Mouse (Mus musculus): ENCODE measurements at regions not wholly inside any gene's neighbourhood (a gene's known extent, or its start where the extent isn't known, plus 50 kb on each side); places are given as distances from the start of the nearest gene placed in this dataset.

DNA sequence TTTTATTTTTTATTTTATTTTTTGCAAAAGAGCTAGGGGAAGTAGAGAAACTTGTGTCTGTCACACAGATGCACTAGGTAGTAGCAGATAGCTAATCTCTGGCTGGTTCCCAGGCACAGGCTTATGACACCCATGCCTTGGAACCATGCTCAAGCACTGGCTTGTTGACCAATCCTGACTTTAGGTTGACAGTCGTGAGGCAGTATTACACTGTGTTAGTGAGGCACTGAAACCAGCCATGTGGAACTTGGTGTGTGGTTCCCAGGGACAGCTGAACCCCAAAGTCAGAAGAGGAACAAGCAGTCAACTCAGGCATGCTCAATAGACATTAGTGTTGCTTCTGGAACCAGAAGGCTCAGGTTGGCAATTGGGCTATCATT lies 601.1 kb upstream of the Nox3 start:
- no peak for DNase-seq (ENCODE audit: low read depth, low spot score)

DNA sequence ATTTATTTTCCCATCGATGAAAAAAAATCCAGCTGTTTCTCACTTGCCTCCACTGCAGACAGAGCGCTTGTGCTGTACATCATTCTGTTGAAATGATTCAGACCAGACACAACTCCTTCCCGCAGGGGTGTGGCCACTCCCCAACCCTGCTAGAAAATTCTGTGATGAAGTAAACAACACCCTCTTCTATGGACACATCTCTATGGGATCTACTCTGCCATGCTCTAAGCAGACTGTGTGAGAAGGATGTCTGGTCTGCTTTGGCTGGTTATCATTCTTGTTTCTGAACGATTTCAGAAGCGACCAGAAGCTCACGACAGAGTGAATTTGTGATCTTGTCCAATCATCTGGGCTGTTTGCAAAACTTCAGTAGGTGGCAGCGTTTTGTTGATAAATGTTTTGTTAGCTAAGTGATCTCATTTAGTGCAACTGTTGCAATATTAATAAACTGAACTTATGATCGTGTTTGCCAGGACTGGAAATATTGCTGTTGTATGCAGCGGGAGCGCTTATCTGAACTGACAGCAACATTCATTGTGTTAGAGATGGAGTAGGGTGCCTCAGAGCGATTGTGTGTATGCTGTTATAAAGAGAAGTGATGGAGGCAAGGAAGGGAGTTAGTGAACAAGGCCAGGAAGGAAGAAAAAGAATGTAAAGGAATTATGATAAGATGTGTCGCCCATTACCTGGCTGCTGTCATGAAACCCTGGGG lies 605.2 kb upstream of the Nox3 start:
- DNase-seq (ENCODE audit: low read depth, low spot score) = no peak

DNA sequence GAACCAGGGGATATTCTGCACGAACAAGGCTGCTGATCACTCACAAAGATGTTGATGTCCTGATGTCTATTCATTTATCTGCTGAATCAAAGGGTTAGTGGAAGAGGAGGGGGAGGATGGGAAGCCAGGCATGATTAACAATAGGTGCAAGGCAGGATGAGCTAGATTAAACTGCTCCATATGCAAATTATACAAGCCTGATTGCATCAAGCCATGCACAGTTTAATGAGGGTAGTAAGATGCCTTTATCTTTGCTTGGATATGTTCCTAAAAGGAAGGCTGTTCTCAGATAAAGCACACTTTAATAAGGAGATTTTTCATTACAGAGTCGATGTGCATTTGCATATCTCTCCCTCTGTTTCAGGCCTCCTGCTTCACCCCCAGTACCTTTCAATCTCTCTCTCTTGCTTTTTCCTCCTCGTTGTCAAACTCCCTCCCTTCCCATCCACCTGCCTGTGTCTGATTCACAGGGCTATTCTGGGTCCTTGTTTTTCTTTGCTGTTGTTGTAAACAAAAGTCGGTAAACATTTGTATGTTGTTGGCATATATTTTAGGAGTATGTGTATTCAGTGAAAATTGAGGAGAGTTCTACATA lies 615.8 kb upstream of the Nox3 start:
- no peak for DNase-seq (ENCODE audit: low read depth, low spot score)

DNA sequence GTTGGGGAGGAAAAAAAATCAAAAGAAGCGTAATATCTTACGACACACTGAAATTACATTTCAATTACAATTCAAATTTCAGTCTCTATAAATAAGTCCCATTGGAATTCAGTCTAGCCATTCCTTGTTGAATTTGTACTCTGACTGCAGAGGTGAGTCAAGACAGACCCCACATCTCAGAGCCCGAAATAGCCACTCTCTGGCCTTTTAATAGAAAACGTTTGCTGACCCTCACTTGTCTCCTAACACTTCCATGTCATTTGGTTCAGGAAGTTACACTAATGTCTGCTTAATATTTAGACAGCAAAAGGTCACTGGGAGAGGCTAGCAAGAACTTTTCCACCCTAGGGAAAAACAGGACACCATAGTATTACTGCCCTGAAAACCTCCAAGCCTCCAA lies 623.1 kb upstream of the Nox3 start:
- no peak for DNase-seq (ENCODE audit: low read depth, low spot score)

DNA sequence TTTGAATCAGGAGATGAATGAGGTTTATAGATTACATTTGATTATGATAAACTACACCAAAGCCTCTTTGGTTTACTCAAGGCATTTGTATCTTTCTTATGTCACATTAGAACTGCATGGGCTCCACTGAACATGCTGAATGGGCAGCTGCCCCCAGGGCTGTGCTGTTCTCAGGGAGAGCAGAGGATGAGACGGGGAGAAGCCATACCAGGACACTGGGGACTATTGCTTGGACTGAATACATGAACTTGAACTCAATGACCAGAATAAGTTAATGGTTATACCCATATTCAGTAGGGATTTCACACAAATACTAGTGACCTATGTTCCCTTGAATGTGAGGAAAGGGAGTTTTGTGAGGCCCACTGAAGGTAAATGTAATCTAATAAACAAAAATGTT lies 632.7 kb upstream of the Nox3 start:
- no peak for DNase-seq (ENCODE audit: low read depth, low spot score)

DNA sequence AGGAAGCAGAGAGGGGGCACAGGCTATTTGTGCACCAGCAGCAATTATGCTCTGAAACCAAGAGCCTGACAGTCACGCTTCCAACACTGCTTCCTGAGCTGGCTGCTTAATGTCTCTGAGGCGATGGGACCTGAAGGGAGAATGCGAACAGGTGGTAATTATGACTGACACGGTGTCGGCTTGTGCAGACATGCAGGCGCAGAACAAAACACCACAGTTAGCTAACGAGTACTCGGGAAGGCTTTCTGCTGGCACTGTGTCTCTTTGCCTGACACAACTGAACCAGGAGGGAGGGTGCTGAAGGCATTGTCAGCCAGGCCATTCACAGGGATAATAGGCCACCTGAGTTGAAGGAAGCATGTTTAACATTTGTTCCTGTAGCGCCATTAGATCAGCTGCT lies 635.6 kb upstream of the Nox3 start:
- peak; percentile 46 for DNase-seq (ENCODE audit: low read depth, low spot score)

DNA sequence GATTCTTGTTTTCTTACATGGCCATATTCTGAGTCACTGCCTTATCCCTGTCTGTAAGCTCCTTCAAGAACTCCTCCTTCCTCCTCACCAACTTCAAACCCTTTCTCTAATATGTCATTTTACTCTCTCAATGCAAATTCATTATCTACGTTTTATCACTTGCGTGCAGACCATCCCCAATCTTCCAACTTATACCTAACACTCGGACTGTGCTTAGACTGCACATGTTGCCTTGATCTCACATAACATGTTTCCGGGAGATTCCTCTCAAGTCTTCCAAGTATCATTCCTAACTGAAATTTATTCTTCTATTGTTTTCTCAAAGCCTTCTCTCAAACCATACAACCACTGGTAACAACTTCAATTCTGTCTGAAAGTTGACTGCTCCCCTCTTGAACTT lies 637.0 kb upstream of the Nox3 start:
- DNase-seq (ENCODE audit: low read depth, low spot score) = no peak

DNA sequence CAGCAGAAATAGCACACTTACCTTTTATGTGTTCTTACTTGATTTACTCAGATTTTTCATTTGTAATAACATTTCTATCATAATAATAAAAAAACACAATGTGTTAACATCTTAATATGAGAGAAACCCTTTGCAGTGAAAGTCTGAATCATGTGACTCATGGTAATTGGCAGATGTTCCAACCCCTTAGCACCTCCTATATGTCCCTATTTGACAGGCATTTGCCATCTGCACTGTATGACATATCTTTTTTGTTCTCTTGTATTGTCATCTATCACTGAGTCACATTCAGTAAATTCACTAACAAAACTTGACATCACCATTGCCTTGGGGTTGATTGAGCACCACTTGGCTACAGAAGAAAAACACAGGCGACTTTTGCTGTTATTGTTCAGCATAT lies 641.1 kb upstream of the Arid1b start:
- no peak for DNase-seq (ENCODE audit: low read depth, low spot score)

DNA sequence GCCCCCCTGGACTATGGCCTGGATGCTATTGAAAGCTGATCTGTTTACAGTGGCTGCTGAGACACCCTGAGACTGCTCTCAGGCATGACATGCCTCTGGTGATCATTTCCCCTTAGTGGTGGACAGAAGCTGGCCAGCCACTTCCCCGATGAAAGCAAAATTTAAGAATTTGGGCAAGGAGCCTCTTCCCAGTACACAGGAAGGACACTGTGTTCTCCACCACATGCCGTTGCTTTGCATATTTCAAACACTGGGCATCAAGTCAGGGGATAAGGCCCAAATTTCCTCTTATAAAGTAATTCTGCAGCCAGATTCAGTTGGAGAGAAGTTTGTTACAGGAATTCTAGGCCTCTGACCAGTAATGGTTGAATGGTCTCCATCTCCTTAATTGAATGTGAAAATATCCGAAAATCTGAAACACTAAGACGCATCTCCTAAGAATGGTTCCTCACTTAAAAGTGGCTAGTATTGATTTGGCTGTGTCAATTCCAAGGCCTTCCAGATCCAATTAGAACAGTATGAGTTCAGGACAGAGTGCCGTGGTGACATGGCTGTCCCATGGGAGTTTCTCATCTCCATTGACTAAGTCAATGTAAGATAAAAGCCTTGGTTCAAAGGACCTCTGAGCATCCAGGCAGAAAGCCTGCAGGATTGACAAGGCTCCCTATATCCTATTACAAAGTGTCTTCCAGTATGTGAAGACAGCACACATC lies 638.5 kb upstream of the Arid1b start:
- DNase-seq (ENCODE audit: low read depth, low spot score) = no peak

DNA sequence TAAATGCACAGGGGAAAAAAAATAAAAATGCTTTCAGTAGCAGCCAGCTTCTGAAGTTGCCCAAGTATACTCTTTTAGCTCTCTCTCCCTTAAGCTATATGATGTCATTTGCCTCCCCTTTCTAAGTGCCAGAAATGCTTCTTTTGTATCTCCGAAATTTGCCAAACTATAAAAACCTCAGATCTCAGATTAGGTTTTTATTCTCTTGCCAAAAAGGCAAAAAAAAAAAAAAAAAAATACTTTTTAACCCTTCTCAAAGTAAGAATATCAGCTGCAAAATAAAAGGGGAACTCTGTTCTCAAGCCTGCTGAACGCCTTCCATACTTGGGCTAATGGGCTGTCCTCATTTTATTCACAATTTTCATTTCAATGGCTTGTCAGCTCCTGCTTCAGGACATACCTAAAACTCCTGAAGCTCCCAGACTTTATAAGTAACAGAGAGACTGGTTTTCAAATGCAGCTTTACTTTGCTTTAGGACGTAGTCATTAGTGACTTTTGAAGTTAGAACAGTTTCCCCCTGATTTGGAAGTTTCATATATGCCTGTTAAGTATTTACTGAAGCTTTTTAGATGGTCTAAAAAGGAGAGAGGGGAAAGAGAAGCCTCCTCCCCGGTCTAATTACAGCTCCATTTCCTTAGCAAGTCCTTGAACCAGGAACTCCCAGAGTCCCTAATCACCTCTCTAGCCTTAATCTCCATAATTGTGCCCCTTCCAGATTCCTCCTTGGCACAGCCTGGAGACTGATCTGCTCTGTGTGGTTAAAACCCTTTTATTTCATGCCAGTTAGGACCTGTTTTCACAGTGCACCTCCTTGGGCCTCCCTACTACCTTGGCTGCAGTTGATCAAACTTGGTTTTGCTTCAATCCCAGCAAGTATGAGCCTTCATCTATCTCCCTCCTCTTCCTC lies 633.5 kb upstream of the Arid1b start:
- no peak for DNase-seq (ENCODE audit: low read depth, low spot score)

DNA sequence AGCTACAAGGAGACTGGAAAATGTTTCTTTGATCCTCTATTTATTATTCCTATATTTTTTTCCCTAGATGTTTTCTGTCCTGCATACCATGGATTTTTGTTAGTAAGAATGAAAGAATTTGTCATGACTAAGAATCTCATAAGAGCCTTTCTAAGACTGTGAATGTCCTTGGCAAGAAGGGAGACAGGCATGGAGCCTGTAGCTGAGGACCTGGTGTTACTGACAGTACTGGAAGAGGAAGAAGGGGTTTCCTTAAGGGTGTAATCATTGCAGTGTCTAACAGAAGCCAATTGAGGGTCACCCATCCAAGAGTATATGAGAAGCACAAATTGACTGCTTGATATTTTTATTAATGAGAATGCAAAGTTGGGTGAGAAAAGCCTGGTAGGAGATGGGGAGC lies 628.3 kb upstream of the Arid1b start:
- no peak for DNase-seq (ENCODE audit: low read depth, low spot score)

DNA sequence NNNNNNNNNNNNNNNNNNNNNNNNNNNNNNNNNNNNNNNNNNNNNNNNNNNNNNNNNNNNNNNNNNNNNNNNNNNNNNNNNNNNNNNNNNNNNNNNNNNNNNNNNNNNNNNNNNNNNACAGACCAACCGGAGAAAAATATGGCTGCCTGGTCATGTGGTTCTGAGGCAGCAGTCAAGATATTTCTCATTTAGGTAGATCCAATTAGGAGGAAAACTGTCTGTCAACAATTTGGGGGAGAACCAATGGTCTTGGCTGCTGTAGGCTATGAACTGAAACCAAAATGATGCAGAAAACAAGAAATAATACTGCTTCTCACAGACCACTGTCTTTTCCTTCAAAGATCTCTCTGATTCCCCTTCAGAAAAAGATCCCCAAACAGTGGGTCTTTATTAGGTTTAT lies 613.7 kb upstream of the Arid1b start:
- no peak for DNase-seq (ENCODE audit: low read depth, low spot score)

DNA sequence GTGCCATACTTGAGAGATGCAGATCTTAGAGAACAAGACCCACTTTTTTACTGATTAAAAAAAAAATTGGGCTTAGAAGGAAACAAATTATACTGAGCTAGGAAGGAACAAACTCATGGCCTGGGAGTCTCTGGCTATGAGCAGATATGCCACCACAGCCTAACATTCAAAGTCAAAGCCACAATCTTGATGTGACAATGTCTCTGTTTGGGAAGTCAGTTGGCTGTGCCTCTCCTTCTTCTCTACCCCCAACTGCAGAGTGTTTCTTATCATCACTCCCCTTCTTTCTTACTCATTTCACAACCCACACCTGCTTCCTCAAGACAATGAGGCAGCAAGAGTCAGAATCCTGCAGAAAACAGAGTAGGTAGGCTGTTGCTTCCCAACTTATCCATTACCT lies 613.3 kb upstream of the Arid1b start:
- DNase-seq (ENCODE audit: low read depth, low spot score) = no peak

DNA sequence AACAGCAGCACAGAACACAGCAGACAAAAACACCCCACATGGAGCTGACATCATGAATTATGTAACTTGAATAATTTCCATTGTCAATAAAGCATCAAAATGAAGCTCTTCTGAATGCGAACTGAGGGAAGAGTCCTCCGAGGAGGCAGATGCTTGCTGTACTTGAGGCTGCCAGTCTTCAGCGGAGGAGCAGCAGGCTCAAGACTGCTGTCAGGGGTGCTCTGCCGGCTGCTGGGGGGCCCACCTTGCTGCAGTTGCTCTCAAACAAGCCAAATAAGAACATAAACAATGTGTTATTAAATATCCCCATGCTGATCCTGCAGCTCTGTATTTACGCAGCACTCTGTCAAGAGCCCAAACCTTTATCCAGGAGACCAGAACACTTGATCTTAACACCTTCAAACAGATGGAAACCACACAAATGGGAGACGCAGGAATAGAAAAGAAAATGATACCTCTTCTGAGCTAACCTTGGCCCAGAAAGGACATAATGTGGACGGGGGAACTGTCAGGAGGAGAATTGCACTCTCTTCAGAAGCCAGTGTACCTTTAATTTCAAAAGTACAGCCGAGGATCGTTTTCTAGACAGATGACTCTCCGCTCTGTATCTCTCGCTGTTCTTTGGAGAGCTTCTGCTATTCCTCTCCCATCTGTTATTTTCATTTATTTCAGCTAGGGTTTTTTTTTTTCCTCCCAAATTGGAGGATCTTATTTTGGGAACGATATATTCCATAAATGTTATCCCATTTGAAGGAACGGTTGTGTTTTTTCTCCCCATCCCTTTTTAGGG lies 612.0 kb upstream of the Arid1b start:
- no peak for DNase-seq (ENCODE audit: low read depth, low spot score)

DNA sequence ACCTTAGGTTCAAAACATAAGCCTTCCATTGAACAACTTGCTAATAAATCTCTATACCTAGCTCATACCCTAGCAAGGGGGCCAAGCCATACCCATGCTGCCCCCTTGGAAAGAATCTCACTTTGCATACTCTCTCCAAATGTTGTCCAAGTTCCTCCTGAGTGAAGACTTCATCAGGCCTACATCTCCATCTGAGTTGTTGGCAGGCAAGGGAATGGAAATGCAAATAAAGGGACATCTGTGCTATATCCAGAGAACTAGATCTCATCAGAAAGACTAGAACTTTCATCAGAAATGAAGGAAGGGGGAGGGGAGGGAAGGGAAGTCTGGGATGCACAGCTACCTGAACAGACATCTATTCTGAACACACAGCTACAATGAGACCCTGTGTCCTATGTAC lies 611.4 kb upstream of the Arid1b start:
- no peak for DNase-seq (ENCODE audit: low read depth, low spot score)

DNA sequence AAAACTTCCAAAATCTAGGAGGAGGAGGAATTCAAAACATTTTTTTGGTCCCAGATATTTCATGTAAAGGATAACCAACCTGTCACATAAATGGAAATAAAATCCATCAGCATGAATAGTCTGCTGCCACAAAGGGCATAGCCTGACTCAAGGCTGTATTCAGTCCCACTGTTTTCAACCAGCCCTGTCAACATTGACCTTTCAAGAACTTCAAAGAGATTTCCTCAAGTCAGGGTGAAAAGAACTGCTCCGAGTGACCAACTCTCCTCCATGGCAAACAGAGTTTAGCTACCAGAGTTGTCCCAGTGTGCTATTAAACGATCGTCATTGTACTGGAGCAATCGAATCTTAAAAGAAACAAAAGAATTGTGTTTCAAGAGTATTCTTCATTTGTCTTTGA lies 606.5 kb upstream of the Arid1b start:
- DNase-seq (ENCODE audit: low read depth, low spot score) = peak; percentile 6

DNA sequence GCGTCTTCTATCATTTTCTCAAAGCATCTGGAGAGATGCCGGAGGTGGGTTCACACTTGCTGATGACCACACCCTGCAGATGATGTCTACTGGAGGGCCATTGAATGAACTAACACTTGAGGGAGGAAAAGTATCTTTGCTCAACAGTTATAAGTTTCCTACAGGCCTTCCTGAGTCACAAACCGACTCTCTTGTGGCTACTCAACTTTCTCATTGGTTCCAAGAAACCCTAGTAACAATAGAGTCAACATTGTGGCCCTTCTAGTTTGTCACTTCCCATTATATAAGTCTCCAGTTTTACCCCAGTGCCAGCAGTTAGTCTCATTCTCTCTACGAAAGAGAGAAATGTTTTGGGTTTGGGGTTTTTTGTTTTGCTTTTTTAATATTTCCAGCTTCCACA lies 604.1 kb upstream of the Arid1b start:
- DNase-seq (ENCODE audit: low read depth, low spot score) = no peak

DNA sequence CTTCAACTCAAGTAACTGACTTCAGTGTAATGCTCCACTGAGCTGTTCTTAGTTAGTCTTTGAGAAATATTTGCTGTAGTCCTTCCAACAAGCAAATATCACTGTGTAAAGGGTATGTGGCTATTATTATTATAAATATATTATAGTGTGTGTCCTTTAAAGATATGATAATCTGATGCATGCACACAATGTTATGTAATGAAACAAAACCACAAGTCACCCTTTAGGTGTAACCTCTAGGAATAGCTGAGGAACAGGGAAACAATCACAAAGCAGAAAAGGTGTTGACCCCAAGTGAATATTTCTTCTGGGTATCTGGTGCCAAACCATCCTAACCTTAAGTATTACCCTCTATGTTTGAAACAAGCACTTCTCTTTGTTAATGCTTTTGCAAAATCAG lies 603.6 kb upstream of the Arid1b start:
- DNase-seq (ENCODE audit: low read depth, low spot score) = no peak

DNA sequence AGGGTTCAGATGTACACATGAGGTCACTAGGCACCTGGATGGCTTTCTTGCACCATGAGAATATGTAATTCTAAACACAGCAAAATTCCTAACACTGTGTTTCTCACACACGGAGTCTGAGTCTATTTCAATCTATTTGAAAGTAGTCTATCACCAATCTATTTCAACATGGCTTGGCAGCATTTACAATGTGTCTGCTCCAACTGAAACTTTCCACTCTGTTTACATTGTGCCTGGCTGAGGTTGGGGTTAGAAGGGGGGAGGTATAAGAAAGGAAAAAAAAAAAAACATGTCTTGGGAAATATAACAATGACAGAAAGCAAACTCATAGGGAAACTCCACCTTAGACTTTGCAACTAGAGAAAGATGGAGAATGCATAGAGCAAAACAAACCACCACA lies 602.9 kb upstream of the Arid1b start:
- no peak for DNase-seq (ENCODE audit: low read depth, low spot score)

DNA sequence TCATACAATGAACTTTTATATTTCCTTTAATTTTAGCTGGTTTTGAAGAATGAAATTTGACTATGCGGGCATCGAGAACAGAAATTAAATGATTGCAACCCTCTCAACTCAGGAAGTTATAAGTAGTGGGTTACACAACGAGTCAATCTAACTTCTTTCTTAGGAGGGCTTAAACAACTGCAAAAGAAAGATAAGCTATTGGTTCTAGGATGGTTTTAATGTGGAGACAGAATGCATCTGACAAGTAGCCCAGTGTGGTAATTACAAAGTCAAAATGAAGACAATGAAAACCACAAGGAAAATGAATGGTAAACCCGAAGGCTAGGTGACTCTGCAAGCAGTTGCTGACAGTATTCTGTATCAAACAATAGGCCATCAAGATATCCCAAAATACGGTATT lies 598.0 kb upstream of the Arid1b start:
- no peak for DNase-seq (ENCODE audit: low read depth, low spot score)

DNA sequence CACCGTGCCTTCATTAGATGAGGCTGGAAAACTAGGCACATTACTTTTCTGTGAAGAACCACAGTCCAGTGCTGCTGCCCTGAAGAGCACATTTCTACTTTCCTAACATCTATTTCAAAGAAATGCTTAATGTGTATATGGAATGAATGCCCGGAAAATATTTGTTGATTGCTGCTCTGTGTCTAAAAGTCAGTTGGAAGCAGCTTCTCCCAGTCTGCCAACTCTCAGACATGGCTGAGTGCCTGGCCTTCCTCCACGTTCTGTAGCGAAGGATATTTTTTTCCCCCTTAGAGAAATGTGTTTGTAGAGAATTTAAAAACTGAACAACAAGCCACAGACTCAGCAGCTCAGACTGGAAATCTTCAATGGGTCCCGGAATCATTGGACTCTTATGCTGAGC lies 576.4 kb upstream of the Arid1b start:
- DNase-seq (ENCODE audit: low read depth, low spot score) = no peak

Data from ZHBTc4 (cell line).